Mouse (Mus musculus) CD4-positive helper T cell, adult 2 months (primary cell): ENCODE measurements around the gene Serac1.
"Not testable (repeated sequence)": the region's sequence is repeated elsewhere in the genome, so short reads cannot be mapped to it uniquely, and the experiment has no call there.

ENCODE experiments used
- DNase-seq: peaks from one replicate; pipeline ENCODE4 v3.0.0-alpha.2; 2012; ENCODE audit warnings: low read depth, missing footprints, low spot score

The Serac1 gene

GRCm38 (mm10) chr17:6066021-6066420, 13.5 kb downstream of the Serac1 start:
- no peak for DNase-seq

GRCm38 (mm10) chr17:6063532-6063931, 16.0 kb downstream of the Serac1 start:
- no peak for DNase-seq

- DNase-seq, result no peak
Observed at GRCm38 (mm10) chr17:6062793-6063192, 16.7 kb downstream of the Serac1 start.

- peak; percentile 56 for DNase-seq
Observed at GRCm38 (mm10) chr17:6054934-6055355, 24.6 kb downstream of the Serac1 start.

DNA sequence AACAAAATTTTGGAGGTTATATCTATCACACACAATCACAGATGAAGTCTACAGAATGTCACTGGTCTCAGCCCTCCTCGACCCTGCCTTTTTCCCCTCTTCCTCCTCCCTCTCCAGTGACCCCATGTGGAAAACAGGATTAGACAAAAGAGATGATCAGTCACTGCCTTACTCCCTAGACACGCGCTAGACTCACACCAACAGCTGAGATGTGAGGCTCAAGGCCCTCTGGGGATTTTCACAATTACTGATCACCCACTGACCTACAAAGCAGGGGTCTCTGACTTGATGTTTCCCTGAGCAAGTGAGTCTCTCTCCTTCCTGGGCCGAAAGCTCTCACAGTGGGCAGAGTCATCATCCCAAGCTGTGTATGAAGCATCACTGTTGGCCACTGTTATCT, 26.7 kb downstream of the Serac1 start:
- DNase-seq, result no peak

GRCm38 (mm10) chr17:6037507-6037906, 42.0 kb downstream of the Serac1 start:
- no peak for DNase-seq

DNA sequence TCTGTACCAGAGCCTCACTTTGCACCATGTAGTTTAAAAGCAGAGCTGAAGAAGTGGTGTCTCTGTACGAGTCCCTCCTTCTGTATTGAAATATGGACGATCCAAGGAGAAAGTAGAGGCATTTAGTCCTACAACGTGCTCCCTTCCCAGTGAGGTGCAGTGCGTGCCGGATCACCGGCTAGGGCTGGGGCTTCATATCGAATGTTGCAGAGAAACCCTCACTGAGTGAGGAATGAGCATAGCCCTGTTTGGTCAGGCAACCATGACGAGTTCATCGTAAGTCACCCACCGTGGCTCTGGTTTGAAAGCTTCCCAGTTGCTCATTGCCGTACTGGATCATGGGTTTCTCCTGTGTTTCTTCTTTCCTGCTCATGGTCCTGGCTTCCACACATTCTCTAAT, 42.7 kb downstream of the Serac1 start:
- no peak for DNase-seq

GRCm38 (mm10) chr17:6036458-6036857, 43.1 kb downstream of the Serac1 start:
- no peak for DNase-seq

DNA sequence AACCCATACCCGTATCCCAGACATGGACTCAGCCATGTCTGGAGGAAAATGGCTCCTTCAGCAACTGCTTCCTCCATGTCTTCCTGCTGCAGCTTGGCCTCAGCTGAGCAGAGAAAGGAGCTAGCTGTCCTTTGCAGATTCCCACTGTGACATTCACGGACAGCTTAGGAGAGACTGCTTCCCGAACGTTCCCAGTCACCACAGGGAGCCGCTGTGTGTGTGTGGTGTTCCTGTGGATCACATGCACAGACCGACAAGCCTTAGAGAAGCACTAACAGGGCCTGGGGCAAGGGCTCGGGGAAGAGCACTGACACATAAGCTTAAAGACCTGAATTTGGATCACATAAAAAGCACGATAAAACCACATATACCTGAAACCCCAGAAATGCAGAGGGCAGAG, 43.9 kb downstream of the Serac1 start:
- DNase-seq, result no peak

DNA sequence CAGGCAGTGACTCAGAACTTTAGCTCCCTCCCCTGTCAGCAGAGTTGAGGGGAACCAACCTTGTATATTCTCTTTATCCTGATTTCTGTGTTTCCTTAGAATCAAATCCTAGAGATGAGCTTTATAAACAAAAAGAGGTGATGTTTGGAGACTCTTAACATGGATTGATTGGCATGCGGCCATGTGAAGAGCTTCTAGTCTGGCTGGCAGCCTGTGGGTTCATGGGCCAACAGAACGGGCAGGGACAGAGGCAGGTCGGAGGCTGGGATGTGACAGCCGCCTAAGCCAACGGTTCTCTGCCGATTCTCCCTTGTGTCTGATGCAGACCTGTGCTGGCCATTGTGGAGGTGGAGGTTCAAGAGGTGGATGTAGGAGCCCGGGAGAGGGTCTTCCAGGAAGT, 53.7 kb downstream of the Serac1 start:
- DNase-seq, result no peak

DNA sequence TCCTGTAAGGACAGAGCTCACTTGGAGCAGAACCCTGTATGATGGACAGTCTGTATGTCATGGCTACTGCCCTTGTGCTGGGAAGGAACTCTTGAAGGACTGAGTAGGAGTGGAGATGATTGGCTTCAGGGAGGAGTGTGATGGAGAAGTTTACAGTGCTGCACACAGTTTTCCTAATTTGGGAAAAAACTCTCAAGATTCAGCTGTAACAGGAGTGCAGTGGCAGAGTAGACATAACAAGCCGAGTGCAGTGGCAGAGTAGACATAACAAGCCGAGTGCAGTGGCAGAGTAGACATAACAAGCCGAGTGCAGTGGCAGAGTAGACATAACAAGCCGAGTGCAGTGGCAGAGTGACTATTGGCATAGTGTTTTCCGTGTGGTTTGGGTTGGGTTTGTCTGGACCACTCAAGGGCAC, 58.2 kb downstream of the Serac1 start:
- not testable (repeated sequence) for DNase-seq

DNA sequence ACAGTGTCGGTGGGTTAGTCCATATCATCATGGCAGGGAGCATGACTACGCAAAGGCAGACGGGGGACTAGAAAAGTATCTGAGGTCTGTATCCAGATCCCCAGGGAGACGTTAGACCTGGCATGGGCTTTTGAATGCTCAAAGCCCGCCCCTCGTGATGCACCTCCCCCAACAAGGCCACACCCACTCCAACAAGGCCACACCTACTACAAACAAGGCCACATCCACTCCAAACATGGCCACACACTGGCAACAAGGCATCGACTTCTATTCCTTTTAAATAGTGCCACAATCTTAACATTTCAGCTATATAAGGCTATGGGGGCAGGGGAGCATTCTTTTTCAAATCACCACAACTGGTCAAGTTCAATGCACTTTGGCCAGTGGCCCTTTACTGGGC, 58.9 kb downstream of the Serac1 start:
- DNase-seq, result no peak

GRCm38 (mm10) chr17:6019776-6020175, 59.8 kb downstream of the Serac1 start:
- DNase-seq, result peak; percentile 18

- DNase-seq, result no peak
Observed at GRCm38 (mm10) chr17:6018348-6018747, 61.2 kb downstream of the Serac1 start.

DNA sequence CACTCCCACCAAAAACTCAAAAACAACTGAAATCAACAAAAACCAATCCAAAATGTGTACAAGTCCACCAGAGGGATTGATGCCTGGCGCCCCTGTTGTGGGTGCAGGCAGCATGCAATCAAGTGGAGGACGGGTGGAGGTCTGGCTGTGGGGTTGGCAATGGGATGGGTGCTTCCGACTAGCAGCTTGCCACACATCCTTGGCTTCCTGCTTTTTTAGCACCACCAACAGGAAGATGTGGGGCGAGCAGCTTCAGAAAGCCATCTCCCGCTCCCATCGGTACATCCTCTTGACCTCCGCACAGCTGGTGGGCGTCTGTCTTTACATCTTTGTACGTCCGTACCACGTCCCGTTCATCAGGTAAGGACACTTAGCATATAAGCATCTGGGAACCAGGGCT, 62.3 kb downstream of the Serac1 start:
- DNase-seq, result no peak

GRCm38 (mm10) chr17:6016213-6016780, 63.2 kb downstream of the Serac1 start:
- DNase-seq, result peak; percentile 39

GRCm38 (mm10) chr17:6014985-6015384, 64.6 kb downstream of the Serac1 start:
- no peak for DNase-seq

DNA sequence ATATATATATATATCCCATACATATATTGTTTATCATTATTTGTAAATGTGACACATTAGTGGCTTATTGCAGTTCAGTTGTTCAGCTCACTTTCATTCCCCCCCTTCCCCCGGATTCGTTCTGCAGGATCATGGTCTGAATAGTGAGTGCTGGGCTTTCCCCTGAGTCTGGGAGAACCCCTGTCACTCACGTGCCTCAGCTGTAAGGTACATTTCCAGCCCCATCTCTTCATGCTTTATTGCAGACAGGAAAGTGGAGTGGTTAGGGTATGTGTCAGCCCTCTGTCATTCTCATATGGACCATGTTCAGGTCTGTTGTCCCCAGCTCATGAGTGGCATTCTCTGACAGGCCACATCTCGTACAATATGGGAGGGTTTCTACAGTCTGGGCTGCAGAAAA, 66.5 kb downstream of the Serac1 start:
- no peak for DNase-seq

DNA sequence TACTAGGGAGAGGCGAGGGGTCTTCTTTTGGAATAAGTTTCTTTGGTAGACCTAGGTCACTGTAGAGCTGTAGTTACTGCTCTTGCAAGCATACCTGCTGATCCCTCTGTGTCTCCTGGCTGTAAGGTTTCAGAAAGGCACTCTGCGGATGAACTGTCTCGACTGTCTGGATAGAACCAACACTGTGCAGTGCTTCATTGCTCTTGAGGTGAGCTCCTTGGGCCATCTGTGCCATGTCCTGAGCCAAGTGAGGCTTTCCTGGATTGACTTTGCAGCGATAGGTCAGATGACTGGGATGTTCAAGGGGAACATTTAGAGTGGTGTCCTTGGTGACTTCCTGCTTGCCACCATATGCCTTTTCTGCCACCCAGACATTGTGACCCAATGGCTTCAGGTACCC, 69.9 kb downstream of the Serac1 start:
- no peak for DNase-seq

DNA sequence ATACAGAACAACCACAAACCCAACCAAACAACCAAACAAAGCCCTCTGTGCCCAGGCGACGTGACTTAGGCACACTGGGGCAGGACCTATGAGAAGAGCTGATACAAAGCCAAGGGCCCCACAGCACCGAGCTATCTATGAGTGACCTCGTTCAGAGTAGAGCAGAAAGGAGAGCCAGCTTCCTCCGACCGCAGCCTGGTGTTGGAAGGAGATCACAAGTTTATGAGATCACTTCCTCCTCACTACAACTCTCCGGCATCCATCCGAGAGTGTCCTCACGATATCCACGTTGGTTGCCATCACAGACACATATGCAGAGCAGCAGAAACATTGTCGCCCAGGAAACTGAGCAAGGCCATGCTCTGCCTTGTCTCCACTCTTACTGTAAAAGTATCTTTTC, 71.0 kb downstream of the Serac1 start:
- peak; percentile 47 for DNase-seq

GRCm38 (mm10) chr17:6007902-6008301, 71.6 kb downstream of the Serac1 start:
- DNase-seq, result peak; percentile 53

DNA sequence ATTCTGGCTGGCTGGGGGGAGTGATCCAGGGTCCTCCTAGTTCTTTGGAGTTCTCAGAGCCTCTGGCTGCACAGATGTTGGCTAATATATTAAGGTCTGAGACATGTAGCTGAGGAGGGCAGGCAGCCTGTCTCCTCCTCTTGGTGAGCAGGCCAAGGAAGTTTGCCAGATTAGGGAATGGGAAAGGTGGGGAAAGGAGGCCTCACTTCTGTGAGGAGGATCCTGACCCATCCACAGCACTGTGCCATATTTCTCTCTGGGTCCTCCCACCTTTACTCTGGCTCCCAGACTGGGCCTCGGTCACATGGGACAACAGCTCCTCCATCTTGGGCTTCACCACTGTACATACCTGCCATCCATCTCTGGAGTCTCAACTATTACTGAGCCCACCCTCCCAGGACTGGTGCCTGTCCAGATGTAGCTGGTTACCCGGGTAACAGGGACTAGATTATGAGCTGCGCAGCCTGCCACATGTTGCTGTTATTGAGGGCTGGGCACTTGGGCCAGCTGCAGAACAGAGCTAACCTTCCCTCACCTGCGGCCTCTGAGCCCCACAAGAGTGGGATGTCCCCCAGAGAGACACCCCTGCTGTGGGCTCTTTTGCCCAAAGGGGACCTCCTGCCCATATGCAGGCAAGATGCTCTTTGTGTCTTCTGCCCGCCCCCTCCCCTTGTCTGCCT, 72.3 kb downstream of the Serac1 start:
- no peak for DNase-seq

- DNase-seq, result peak; percentile 71
Observed at GRCm38 (mm10) chr17:6005638-6006471, 73.7 kb downstream of the Serac1 start.
